11 mouse cellular contexts compared by ENCODE assay signal in the genomic region with DNA sequence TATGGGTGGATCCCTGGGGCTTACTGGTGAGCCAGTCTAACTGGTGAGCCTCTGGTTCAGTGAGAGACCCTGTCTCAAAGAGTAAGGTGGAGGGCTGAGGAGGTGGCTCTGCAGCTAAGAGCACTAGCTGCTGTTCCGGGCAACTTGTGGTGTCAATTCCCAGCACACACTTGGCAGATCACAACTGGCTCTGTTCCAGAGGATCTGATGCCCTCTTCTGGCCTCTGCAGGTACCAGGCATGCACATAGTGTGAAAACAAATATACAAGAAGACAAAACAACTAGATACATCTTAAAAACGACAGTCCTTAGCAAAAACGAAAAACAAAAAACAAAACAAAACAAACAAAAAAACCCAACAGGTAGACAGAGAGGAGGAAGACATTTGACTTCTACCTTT. TPM values are rescaled to one million over a fixed set of nuclear protein-coding genes. Genes with fewer than 3 reads are reported as not detected.
A peak's percentile ranks its signal among the peaks of the same experiment; 100 is the strongest.
DNase-seq lines count a peak whose midpoint lies in the region; TF ChIP-seq lines count a peak whose summit lies in the region.
"Had no signal": no experiment of that assay in that cellular context is flagged by ENCODE, and none has a peak within 500 bp of the region (broad histone marks: within the 10 kb centered on the region; RNA-seq: fewer than 3 reads in every experiment).

No protein-coding gene starts in this region.

- no peak overlapping the region for H3K4me3 ChIP-seq in layer of hippocampus, adult 2 months
- H3K4me3 ChIP-seq: forebrain, embryonic 10.5 days; megakaryocyte, embryonic 14.5 days; neural tube, embryonic 12.5 days had no signal

- peak; percentile 70 for DNase-seq in adrenal gland, postnatal 10 days
- DNase-seq in adrenal gland, adult 2 months = no peak
- no peak for DNase-seq in layer of hippocampus, adult 2 months (ENCODE audit: low spot score in 2 of 2)
- no peak for DNase-seq in layer of hippocampus, adult 8-10 months (ENCODE audit: low spot score in 2 of 2)
- peak; percentile 62 for DNase-seq in T-cell, adult 2 months (ENCODE audit: low spot score)
- peak; percentile 65 for DNase-seq in lung, postnatal 14 days
- no peak for DNase-seq in right cerebral cortex, postnatal 25 days
- no peak for DNase-seq in urinary bladder, postnatal 10 days (ENCODE audit: low spot score)

- TF ChIP-seq CTCF in layer of hippocampus, adult 2 months (conservative IDR thresholded peaks at IDR 0.05) = peak; percentile 52

- no peak overlapping the region for H3K27ac ChIP-seq in layer of hippocampus, adult 2 months
- H3K27ac ChIP-seq: forebrain, embryonic 10.5 days; neural tube, embryonic 12.5 days had no signal

RNA-seq across cellular contexts. Expression of a gene that starts 5.2 kb away (rescaled TPM):
- 10 to 100 TPM; 62.1 to 66.3 TPM for total RNA-seq in adrenal gland, postnatal 10 days (2021)
- 10 to 100 TPM; 42.1 to 73.8 TPM for total RNA-seq in adrenal gland, adult 2 months (2021)
- polyA plus RNA-seq in adrenal gland, adult 2 months (2012; rRNA removed) = 40.3 TPM in 2 replicates
- total RNA-seq in layer of hippocampus, adult 2 months (2021) = 10 to 100 TPM; 36.6 to 41.1 TPM
- 10 to 100 TPM; 40.7 to 75.5 (median 58.6) TPM for total RNA-seq in layer of hippocampus, adult 8-10 months (2022)

RNA-seq across cellular contexts. Expression of a gene that starts 23.0 kb away (rescaled TPM):
- 1 to 10 TPM; 3.2 to 3.9 TPM for total RNA-seq in adrenal gland, postnatal 10 days (2021)
- 1 to 10 TPM; 2.5 to 3.4 TPM for total RNA-seq in adrenal gland, adult 2 months (2021)
- polyA plus RNA-seq in adrenal gland, adult 2 months (2012; rRNA removed) = 2.4 and 3.0 TPM in 2 replicates
- total RNA-seq in layer of hippocampus, adult 2 months (2021) = 1 to 10 TPM; 1.4 to 2.3 TPM
- total RNA-seq in layer of hippocampus, adult 8-10 months (2022) = 1 to 10 TPM; 1.6 to 3.4 (median 2.4) TPM

RNA-seq across cellular contexts. Expression of a gene that starts 39.1 kb away (rescaled TPM):
- 100 to 1,000 TPM; 114 to 125 TPM for total RNA-seq in adrenal gland, postnatal 10 days (2021)
- total RNA-seq in adrenal gland, adult 2 months (2021) = 100 to 1,000 TPM; 104 to 109 TPM
- polyA plus RNA-seq in adrenal gland, adult 2 months (2012; rRNA removed) = 33.0 and 38.7 TPM in 2 replicates
- 100 to 1,000 TPM; 110 to 115 TPM for total RNA-seq in layer of hippocampus, adult 2 months (2021)
- total RNA-seq in layer of hippocampus, adult 8-10 months (2022) = 100 to 1,000 TPM in 3 of 4 experiments, 10 to 100 TPM in 1; 99.7 to 117 (median 108) TPM

Comparison
In these comparisons a context has a peak if more than half of its experiments do, and no peak if none do; other contexts are left out.
1. DNase-seq: peak in adrenal gland, postnatal 10 days (single experiment), T-cell, adult 2 months (single experiment) and lung, postnatal 14 days (single experiment); none in adrenal gland, adult 2 months (single experiment), layer of hippocampus, adult 2 months (0 of 2), layer of hippocampus, adult 8-10 months (0 of 2), right cerebral cortex, postnatal 25 days (single experiment) and urinary bladder, postnatal 10 days (single experiment).